Mouse (Mus musculus): ENCODE results near the gene Pam16.
A peak's percentile ranks its signal among the peaks of the same experiment; 100 is the strongest.
"Not testable (repeated sequence)": the region's sequence is repeated elsewhere in the genome, so short reads cannot be mapped to it uniquely, and the experiment has no call there.

The Pam16 gene

DNA sequence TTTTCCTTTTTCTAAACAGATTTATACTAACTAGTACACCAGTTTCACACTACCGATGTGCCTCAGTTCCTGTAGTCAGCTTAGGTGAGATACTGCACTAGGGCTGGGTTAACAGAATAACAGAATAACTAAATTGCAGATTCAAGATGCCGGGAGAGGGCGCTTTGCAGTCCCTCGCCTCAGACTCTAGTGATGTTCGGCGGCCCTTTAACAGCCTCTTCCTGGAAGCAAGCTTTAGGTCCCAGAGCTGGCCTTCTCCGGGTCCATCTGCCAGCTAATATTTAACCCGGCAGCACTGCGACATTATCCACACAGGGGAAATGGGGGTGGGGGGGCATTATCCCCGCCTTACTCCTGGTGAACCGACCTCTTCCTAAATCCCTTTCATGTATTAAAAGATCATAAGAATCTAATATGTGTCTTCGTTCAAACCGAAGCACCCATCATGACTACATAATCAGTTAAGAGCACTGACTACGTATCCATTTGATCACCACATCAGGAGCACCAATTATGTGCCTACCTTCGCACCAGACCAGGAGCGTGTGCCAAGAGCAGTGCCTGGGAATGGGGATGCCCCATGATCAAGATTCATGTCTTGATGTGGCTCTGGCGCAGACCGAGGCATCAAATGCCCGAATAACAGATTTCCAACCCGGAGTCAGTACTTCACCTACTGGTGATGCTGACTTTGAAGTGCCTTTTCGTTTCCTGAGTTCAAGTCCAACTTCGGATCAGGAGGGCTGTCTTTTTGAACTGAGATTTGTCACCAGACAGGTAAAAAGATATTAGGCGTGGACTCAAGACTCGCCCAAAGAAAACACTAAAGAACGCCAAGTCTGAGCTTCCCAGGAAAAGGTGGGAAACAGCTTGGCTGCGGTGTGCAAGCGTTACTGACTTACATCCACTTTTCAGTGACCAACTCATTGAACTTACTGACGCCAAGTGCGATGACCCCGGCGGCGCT, 31.6 kb downstream of the Pam16 start:
- peak; percentile 82 for DNase-seq (ENCODE audit: low spot score)

DNA sequence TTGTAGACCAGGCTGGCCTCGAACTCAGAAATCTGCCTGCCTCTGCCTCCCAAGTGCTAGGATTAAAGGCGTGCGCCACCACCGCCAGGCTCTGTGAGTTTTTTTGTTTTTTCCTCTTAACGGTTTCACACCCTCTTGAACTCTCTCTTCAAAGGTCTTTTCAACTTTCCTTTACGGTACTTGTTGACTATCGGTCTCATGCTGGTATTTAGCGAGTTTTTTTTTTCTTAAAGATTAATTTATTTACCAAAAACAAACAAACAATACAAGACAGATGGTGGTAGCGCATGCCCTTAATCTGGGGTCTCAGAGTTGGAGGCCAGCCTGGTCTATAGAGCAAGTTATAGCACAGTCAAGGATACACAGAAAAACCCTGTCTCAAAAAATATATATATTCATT, 34.6 kb downstream of the Pam16 start:
- DNase-seq (ENCODE audit: low spot score): no peak

DNA sequence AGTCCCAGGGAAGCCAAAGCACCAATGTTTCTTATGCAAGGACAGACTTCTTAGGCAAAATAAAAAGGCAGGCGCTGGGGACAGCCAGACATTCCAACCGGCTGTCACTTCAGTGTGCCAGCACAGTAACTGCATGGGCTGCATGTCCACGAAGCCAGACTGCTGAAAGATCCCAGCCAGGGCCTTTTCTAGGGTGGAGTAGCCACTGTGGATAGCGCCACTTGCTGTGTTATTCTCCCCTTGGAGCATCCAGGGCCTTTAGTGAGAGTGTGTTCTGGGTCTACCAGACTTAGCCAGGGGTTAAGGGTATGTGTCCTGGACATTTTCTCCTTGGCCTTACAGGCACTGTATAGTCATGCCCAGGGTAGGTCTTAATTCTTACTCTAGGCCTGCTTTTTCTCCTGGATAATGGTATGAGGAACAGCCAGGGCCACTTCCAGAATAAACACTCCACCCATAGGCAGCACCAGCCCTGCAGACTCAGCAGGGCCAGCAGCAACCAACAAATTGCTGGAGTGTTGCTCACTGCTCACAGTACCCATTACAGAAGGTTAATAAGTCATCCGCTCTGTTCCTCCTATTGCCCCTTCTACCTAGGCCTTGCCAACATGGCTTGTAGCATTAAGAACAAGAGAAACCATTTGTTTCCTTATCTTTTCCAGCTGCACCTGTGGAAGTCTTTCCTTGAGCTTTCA, 37.1 kb downstream of the Pam16 start:
- no peak for DNase-seq (ENCODE audit: low spot score)

GRCm38 (mm10) chr16:4586531-4587123, 38.2 kb downstream of the Pam16 start:
- DNase-seq (ENCODE audit: low spot score): peak; percentile 99

GRCm38 (mm10) chr16:4585642-4586530, 38.9 kb downstream of the Pam16 start:
- no peak for DNase-seq (ENCODE audit: low spot score)

GRCm38 (mm10) chr16:4584438-4584837, 40.4 kb downstream of the Pam16 start:
- DNase-seq (ENCODE audit: low spot score): no peak

- DNase-seq (ENCODE audit: low spot score): no peak
These were observed 41.0 kb downstream of the Pam16 start for GRCm38 (mm10) chr16:4583807-4584206.

DNA sequence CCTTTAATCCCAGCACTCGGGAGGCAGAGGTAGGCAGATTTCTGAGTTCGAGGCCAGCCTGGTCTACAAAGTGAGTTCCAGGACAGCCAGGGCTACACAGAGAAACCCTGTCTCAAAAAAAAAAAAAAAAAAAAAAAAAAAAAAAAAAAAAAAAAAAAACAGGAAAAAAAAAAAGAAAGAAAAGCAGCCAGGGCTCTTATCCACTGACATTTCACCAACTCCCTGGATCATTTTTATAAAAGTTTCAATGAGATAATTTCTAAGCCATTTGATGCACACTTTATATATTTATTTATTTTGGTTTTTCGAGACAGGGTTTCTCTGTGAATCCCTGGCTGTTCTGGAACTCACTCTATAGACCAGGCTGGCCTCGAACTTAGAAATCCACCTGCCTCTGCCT, 43.6 kb downstream of the Pam16 start:
- not testable (repeated sequence) for DNase-seq (ENCODE audit: low spot score)

- no peak for DNase-seq (ENCODE audit: low spot score)
These were observed 46.2 kb downstream of the Pam16 start for GRCm38 (mm10) chr16:4578630-4579029.

DNA sequence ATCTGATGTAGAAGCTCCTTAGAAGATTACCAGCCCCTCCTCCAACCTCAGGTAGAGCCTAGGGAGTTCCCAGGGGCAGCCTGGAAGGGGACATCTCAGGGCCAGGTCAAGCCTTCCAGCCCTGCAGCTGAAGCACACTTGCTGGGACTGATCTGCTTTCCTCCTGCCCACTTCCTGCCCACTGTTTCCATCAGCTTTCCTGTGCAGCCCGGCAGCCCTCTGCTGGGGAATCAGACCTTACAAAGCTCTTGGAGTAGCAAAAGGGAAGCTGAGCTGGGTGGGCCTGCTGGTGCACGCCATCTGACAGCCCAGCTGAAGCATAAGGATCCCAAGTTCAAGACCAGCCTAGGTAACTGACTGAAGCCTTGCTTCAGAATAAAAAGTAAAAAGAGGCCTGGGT, 47.9 kb downstream of the Pam16 start:
- DNase-seq (ENCODE audit: low spot score): no peak

DNA sequence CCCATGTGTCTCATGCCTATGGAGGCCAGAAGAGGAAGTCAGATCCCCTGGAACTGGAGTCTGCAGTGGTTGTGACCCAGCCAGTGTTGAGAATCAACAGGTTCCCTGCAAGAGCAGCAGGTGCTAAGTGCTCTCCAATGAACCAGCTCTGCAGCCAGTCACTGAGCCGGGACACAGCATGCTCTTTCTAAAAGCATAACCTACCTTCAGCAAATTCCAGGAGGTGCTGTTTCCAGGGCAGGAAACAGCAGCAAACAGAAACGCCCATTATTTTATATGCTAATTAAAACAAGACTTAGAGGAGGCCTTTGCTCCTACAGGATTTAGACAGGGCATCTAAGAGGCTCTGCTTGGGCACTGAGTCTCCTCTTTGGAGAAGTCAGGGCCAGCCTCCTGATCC, 48.8 kb downstream of the Pam16 start:
- DNase-seq (ENCODE audit: low spot score): no peak

- no peak for DNase-seq (ENCODE audit: low spot score)
These were observed 54.1 kb downstream of the Pam16 start for GRCm38 (mm10) chr16:4570737-4571136.

DNA sequence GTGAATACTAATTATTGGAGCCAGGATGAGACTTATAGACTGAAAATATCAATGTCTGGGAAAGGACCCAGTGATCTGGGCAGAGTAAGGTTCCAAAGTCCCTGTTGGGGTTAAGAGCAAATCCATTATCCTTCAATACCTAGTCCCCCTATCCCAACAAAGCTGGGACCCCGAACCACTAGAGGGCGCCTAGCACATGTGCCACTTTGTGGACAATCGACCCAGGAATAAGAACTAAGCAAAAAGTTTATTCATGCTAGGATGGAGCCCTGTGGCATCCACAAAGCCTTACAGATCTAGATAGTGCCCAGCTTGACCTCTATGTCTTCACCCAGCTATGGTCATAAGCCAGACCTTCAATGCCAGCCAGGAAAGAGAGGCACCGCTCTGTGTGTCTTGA, 56.9 kb downstream of the Pam16 start:
- peak; percentile 95 for DNase-seq (ENCODE audit: low spot score)

Data from retina, embryonic 14.5 days (tissue).